Mouse (Mus musculus) cerebellum, postnatal 25 days (tissue): ENCODE measurements at regions not wholly inside any gene's neighbourhood (a gene's known extent, or its start where the extent isn't known, plus 50 kb on each side); places are given as distances from the start of the nearest gene placed in this dataset.

ENCODE experiments used
- DNase-seq, 2 experiments: peaks; one replicate each; pipeline ENCODE4 v3.0.0; 2021; ENCODE audit warnings: mixed read lengths in 2 of 2

DNA sequence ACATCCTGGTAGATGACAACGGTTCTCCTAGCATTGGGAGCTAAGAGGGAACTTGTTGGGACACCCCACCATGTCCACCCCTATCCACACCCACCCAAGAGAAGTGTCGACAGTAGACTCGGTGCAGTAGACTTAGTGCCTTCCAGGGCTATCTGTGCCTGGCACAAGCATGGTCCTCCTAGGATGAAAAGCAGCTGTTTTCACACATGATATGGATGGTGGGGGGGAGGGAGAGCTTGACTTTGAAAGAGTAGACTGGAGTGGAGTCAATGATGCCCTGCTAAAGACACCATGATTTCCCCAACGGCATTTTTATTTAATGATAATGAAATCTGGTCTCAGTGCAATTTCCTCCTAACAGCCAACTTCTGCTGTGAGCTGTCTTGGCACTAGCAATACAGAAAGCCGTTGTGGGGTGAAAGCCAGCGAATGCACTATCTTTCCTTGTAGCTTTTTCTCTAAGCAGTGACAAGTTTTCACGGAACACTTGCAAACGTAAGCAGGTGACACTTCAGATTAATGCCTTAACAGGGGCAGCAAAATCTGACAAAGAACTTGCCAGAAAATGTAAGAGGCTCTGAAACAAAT, 244.6 kb upstream of the Fn1 start:
- DNase-seq, result no peak

DNA sequence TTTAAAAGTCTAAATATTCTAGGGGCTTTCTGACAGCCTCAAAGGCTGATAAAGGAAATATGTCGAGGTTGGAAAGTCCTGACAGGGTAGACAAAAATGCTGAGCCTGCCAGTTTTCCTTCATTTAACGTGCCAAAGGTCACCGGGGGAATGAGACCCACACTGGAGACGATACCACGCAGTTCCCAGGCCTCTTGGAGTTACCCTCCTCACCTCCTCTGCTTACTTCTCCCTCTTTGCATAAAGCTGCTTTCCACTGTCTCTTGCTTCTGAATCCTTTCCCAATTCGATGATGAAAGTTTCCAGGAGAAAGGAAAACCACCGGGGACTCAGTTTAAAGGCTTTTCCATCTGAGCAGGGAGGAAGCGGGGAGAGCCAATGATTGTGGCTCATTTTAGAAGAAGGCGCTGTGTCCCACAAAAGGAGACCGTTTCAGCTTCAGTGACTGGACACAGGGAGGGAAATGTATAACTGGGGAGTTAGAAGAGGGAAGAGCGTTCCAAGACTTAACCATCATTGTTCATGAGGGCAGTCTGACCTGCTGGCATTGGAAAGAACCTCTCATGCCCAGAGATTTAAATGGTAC, 243.2 kb upstream of the Fn1 start:
- DNase-seq, result no peak

DNA sequence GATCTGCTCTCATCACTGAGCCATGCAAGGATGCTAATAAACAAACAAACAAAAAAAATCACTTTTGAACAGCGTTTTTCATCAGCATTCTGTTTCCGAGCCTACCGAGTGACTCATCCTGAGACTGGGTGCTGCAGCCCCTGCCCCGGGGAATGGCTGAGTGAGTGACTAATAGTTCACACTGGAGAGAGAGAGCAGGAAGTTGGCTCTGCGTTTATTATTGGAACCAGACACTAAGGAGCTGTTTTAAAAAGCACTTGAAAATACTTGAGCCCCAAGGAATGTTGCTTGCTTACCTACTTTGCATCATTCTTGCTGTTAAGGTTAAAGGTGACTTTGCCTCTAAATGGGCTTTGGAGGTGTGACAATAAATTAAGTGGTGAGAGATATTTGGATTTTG, 240.6 kb upstream of the Fn1 start:
- DNase-seq, result no peak

DNA sequence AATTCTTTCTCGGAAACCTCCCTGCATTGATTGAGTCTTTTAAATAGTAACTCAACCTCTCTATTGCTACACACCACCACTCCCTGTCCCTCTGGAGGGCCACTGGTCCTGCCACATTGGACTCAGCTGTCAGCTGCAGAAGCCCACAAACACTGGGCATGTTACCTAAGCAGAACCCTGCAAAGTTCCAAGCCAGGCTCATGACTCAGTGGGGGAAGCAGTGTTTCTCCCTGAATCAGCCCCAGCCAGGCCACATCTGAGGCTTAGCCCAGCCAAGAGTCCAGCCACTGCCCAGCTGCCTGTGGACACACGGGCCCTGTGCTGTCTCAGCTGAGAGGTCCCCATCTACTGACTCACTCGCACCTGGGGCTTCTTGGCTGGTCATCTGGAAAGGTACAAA, 234.8 kb upstream of the Fn1 start:
- no peak for DNase-seq

DNA sequence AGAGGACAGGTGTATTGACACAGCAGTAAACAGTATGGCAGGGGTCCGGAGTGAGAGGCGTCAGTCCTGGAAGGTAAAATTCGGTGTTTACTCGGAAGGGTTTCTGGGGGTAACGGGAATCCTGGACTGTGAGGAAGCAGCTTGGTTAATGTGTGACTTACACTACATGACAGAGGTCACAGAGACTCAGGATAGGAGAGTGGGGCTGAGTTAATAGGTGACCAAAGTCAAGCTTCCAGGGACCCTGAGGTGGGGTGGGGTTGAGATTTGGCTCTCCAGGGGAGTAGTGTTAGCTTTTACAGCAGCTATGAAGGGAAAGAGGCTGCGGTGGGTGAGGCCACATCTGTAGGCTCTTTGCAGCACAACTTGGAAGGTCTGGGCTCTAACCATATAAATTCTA, 233.9 kb upstream of the Fn1 start:
- no peak for DNase-seq

DNA sequence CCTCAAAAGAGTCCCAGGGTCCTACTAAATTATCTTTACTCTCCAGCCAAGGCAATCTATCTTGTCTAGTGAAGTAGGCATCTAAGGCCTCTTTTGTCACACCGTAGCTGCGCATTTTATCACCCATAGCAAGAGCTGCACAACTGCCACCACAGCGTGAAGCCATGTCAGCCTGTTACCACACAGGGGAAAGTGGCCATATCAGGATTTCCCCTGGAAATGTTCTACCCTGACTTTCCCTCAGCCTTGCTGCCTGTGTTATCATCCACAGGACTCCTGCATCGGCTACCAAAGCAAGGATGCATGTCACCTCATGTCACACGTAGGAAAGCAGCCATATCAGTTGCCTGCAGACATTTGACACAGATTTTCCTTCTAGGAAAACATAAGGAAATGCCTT, 233.2 kb upstream of the Fn1 start:
- DNase-seq, result no peak

DNA sequence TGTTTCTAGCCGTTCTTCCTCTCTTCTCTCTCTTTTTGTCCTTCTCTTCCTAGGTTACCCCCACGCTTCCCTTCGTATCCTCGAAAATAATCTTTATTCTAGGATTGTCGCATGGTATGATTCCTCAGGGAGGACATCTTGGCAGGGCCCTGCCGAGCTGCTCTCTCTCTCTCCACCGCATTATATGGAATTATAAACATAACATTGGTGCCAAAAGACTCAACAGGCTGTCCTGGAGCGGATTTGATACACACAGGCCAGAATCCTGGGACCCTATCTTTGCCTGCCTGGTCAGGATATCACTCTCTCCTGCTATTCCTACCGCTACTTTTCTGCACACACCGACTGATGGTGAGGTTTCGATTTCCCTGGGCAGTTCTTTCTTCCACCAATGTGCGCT, 228.9 kb upstream of the Fn1 start:
- no peak for DNase-seq

DNA sequence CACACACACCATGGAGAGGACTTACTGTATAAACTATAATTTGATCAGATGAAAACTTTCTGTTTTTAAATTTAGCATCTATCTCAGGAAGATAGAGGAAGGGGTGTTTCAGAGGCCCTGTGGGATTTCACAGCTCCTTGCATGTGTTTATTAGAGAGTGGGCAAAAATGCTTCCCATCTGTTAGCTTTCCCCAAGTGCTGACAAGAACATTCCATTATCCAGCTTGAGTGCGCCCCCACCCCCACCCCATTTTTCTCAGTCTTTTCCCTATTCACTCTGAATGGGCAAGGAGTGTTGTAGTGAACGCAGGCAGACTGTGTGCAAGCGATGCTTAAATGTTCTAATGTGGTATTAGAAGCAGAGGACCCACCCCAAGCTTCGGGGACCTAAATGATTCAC, 228.2 kb upstream of the Fn1 start:
- DNase-seq, result no peak

DNA sequence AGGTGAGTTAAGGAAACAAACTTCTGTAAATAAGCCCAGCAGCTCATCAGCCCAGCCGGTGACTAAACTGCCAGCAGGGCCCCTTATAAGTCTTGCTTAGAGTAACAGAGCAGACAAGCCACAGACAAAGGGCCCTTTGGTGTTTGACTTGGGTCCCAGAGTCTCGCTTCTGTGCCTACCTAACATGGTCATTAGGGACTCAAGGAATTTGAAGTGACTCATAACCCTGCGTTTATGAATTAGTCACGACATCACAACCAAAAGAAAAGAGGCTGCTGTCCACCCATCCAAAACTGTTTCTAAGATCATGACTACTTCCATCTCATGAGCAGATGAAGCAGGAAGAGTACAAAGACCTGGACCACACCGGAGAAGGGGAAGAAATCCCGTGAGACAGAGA, 227.5 kb upstream of the Fn1 start:
- no peak for DNase-seq

DNA sequence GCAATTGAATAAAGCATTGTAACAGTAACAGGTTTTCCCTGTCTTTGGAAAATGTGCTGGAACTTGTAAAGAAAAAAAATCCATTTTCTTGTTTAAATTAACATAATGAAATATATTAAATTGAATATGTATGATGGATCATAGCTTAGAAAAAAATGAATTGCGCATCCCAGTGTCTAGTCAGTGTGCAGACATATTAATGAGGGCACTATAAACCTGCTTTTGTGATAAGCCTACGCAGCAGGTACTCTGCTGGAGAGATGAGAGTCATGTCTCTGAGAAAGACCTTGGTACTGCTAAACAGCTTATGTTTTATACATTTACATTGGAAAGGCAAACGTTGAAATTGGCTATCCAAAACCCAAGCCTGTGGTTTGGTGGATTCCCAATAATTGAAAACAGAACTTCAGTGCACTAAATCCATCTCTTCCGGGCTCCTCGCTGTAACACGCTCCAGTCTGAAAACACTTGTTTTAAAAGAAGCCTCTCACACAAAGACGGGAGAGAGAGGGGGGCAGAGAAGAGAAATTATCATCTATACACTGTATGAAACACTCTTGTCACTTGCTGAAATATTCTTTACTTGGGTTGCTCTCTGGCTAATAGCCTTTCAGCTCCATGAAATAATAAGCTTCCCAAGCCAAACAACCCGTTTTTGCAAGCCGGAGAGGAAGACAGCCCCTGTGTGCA, 223.9 kb upstream of the Fn1 start:
- DNase-seq, result no peak

DNA sequence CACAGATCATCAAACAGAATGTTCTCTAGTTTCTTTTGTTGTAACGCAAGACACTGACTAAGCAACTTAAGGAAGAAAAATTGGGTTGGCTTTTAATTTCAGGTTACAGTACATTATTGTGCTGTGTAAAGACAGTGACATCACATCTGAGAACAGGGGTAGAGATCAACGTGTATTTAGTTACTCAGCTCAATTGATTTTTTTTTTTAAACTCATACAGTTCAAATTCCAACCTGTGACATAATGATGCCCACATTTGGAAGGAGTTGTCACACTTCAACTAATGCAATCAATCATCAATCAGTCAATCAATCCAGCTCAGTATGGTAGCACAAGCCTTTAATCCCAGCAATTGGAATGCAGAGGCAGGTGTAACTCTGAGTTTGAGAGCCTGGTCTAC, 221.0 kb upstream of the Fn1 start:
- DNase-seq, result no peak

DNA sequence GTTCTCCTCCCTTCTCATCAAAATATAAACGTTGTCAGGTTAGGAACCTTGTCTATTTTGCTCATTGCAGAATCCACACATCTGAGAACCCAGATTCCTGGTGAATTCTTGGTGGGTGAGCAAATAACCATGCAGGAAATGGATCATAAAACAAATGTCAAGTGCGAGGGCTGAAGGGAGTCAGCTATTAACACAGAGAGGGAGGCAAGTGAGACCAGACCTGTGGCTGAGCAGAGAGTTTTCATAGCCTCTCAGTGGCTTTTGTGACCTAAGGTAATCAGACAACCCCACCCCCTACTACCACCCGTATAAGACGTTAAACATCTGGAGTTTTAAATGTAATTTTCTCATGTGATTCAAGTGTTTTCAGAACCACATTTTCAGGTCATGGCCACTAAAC, 212.7 kb upstream of the Fn1 start:
- DNase-seq, result no peak

DNA sequence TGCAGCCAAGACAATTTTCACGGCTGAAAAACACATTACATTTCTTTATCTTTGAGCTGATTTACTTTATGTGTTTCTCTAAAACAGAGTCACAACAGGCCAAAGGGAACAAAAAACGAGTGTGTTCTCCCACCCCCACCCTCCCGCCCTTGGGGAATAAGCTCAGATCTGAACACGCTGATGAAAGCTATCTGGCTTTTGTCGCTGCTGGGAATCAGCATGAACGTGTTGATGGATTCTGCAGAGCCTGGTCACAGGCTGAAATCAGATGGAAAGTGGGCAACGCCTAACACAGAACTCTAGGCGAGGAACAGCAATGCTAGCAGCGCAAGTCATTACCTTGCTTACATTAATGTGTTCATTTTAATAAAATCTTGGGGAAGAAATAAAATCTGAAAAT, 211.7 kb upstream of the Fn1 start:
- DNase-seq, result no peak

DNA sequence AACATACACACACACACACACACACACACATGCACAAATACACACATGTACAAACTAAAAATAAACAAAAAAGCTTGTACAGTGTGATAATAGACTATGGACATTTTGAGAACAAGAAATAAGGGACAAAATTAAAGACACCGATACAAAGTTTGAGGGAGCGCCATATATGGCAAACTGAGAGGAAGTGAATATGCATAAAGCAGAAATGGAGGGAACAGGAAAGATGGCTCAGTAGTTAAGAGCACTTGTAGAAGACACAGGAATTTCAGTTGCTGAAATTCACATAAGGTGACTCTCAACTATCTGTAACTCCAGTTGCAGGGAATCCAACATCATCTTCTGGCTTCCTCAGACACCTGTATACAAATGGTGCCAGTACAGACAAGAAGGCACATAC, 200.2 kb upstream of the Fn1 start:
- no peak for DNase-seq

DNA sequence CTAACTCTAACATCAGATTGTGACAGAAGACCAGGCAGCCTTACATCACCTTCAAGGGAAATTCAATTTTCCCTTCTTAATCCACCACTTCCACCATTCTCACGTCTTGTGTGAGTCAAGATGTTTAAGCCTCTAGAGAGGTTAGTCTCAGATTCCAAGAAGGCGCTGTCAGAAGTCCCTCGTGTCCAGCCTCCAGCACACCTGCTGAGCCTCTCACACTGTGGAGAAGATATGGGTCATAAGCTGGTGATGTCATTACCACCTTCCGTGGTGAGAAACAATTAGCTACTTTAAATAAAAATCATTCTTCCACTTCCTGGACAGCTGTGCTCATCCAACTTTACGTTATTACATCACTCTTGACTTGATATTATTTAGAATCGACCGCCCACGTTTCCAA, 198.3 kb upstream of the Fn1 start:
- no peak for DNase-seq

DNA sequence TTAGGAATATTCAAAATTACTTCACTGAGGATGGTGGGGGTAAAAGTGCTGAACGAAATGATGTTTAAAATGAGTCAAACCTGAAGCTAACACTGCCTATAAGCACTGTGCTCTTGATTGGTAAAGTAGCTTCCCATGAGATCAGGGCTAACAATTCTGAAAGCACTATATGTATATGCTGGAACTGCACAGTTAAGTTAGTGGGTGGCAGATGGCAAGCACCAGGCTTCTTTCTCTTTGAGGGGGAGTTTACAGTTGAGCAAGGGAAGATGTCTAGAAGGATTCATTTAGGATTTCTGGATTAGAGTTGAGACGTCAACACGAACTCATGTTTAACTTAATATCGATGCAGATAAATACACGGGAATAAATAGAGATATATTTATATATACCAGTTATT, 195.7 kb upstream of the Fn1 start:
- no peak for DNase-seq

DNA sequence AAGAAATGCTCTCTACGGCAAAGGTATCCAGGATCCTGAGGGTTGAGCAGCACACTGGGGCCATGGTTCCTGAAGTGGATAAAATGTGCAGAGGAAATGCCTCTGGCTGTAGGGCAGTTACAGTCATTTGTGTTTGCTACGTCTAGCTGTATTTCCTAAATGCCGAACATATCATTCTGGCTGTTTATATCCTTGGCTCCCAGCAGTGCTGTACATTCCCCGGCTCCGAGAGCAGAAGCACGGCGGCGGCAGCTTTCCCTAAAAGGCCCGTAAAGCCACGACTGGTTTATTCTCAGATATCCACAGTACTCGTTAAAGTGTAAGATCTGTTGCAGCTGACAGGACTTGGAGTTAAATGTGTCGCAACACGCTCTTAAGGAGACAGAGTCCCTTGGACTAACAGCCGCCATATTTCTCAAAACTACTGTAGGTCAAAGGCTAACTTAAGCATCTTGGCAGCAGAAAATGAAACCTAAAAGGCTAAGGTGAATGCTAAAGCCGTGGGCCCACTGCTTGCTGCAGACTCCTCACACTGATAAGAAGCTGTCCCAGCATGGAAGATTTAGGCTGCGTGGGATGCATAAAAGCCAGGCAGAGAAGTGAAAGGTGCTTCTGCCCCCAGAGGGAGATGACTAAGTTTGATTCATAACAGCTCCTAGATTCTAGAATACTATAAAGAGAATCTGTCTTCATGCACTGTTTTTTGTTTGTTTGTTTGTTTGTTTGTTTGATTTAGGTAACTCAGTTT, 192.1 kb upstream of the Fn1 start:
- DNase-seq, result no peak

DNA sequence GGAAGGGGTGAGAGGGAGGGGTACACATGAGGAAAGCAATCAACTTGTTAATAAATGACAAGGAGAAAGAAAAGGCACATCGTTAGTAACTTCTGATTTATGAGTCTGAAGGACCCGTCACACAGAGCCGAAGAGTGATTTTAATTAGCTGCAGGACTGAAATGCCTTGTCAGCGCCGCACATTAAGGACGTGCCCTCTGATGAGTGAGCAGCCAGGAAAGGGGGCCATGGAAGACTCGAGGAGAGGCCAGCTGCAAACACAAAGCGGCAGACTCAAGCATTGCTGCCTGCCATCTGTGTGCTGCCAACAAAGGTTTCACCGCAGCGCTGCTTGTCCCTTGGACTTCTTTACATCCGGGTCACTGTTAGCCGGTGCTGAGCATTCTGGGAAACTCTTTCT, 184.8 kb upstream of the Fn1 start:
- no peak for DNase-seq

DNA sequence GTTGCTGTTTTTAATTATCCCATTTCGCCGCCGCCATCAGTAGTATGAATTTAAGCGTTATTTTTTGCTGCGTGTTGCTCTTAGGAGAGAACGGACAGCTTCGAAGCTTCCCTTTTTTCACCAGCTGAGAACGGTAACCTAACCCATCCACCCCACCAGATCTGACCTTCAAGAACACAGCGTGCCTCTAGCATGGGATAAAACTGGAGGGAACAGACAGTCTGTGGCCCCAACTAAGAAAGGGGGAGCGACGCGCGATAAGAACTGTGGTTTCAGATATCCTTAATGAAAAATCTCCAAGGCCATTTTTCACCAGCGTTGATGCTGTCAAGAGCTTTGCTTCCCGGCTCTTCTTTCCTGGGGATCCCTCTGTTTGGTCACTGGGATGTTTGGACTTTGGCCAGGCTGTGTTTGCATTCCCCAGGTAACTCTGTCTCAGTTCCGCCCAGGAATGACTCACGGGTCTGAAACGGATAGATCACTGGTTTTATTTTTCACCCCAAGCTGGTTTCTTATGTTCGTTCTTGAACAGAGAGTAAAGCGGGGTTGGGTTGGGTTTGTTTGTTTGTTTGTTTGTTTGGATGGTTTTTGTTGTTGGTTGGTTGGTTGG, 184.1 kb upstream of the Fn1 start:
- no peak for DNase-seq

DNA sequence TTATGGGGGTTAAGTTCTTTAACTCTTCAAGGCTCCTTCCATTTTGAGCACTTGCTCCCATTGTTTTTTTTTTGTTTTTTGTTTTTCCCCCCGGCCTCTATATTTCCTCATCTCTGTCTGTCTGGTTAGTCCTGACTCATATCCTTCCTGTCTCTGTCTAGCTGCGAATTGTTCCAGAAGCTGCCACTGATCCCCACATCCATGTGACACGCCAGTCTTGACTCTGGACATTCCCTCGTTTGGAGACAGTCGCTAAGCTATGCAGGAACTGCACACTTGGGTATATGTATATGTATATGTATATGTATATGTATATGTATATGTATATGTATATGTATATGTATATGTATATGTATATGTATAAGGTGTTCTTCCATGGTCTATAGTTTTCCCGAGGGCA, 177.4 kb upstream of the Fn1 start:
- no peak for DNase-seq

DNA sequence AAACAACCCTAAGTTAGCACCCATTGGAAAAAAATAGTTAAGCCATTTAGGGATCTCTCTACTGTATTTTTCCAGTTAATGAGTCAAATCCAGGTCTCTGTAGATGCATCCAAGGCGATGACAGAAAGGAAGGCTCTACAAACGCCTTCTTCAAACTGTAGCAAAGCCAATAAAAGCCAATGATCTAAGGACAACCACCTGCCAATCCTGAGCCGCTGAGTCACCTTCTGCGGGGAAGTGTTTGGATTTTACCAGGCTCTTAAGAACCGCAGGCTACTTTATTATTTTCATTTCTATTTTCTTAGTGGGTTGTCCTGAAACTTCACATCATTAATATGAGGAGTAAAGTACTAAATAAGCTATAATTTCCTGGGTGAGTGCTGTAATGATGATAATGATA, 171.4 kb upstream of the Fn1 start:
- DNase-seq, result no peak

DNA sequence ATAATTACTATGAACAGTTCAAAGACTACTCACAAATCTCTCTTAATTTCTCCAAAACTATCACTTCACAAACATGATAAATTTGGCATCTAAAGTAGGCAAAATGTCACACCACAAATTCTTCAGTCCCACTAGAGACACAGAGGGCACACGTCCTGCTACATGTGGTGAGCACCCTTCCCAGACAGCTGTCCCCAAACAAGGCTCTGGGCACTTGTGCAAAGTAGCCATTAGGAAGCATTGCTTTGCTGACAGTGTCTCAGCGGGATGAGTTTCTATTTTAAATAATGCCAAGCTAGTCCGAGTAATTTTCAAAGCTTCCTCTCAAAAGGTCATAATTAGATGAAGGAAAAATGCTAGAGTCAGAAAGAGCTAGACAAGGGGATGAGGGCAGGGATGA, 169.1 kb upstream of the Fn1 start:
- no peak for DNase-seq

DNA sequence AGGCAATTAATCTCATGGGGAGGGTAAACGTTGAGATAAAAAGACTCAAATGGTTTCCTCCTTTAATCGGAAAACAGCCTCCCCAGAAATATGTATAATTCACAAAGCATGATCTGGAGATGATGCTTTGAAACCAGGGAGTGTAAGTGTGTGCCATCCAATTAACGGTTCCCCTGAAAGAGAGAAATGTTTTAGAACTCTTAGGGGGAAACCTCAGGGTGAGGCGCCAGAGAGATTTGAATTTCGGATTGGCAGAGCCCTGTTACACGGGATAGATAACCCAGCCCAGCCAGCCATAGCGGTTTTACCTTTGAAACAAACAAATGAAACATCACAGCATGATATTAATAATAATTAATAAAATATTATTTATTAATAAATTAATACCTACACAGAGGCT, 168.1 kb upstream of the Fn1 start:
- no peak for DNase-seq

DNA sequence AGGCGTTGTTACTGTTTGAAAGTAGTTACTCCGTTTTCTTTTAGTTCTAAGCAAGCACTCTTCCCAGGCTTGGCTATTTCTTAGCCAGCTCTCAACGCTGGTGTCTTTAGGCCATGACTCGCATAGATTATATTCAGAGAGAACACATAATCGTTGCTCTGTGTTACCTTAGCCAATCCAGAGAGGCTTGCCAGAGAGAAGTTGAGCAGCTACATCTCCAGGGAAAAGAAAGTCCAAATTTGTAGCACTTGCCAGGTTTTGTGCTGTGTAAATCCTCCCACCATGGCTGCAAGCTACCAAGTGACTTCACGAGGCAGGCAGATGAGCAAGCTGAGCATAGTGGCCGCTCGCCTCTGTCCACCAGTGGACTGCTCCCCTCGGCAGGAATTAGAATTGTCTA, 163.3 kb upstream of the Fn1 start:
- DNase-seq, result no peak
